Mouse (Mus musculus): ENCODE results near the gene Irf2bp1. TPM values are rescaled to one million over a fixed set of nuclear protein-coding genes. Genes with fewer than 3 reads are reported as not detected.

Gene Irf2bp1
- 1.9 TPM for polyA plus RNA-seq (2014; fragmentation: Illumina TruSeq; extraction: RNeasy Lipid Tissue Mini Kit (QIAGEN cat#74804))

DNA sequence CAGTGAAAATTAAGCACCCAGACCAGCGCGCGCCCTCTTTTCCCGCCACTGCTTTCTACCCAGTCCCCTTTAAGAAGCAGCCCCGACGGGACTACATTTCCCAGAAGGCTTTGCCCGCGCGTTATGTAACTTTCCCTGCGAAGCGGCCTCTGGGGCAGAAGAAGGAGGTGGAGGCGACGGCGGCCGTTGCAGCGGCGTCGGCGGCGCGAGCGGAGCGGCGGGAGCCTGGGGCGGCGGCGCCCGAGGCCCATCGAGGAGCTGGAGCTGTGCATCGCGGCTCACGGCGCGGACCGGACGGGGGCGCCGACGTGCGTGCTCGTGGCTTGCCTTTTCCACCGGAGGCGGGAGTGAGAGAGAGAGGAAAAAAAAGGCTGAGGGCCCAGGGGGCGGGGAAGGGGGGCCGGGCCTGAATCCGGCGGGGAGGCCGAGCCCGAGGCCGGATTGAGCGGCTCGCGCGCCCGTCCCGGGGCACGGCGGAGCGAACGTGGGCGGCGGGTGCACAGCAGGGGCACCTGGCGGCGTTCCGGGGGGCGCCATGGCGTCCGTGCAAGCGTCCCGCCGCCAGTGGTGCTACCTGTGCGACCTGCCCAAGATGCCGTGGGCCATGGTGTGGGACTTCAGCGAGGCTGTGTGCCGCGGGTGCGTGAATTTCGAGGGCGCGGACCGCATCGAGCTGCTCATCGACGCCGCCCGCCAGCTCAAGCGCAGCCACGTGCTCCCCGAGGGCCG lies at the start of gene Irf2bp1:
TSS of gene Irf2bp1 (plus strand) at position 143 of the 729 bp plus-strand sequence.

DNA sequence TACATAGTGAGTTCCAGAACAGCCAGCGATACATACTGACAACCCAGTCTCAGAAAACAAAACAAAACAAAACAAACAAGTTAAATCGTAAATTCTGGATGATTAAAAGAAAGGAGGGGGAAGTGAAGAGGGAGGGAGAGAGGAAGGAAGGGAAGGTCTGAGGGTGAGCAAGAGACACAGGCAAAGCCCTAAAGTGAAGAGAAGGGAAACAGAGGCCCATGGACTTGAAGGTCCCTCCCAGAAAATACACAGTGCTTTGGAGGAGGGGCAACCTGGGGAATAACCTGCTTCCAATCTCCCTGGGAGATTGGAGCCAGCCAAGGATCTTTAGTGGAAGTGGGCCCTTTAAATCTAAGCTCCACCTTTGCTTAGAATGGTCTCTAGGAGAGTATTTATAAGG lies 16.7 kb upstream of the Irf2bp1 start, which contains the start of gene Nanos2:
TSS of gene Nanos2 (plus strand) at position 301 of the 400 bp plus-strand sequence.

DNA sequence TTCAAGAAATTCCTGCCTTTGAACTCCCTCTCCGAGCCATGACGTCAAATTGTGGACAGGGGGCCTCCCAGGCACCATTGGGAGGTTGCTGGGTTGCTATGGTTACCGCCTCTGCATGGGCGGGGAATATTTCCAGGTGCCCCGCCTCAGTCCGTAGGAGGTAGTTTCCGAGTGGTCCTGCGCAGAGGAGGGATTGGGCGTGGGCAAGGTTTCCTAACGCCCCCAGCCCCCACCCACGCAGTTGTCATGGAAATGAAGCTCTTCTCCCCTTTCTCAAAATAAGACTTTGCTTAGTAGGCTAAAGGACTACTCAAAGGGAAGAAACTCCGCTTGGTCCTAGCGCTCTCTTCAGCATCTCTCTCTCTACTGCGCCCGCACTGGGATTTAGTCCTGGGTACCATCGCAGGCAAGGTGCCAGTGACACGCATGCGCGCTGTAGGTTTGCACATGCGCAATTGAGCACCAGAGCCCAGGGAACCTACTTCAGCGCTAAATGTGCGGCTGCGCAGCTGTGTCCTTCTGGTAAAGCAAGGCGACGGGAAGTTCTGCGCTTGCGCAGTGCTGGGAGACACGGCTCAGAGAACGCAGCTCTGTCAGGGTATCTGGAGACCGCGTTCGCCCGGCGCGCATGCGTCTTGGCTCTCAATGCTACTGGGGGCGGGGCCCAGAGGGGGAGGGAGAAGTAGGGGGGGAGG lies 13.1 kb upstream of the Irf2bp1 start, which contains the start of gene Mypop:
TSS of gene Mypop (plus strand) at position 645 of the 695 bp plus-strand sequence.

DNA sequence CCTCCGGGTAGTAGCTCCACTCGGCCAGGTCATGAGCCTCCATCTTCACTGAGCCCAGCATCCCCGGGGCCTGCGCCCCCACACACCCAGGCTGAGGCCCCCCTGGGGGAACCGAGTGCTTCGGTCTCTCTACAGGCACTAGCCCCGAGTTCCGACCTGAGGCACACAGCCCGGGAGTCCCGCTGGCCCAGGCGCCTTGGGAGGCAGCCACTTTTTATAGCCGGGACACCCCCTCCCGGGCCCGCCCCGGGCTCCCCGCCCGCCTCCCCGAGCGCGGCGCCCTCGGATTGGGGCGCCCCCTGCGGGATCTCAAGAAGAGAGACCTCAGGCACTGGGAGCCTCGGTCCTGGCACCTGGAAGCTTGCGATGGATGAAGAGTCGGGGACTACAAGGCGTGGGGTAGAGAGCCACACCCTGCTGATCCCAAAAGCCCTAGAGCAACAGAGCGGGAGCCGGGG lies 19.5 kb downstream of the Irf2bp1 start, which contains the start of gene Foxa3:
TSS of gene Foxa3 (minus strand) at position 182 of the 458 bp plus-strand sequence.

DNA sequence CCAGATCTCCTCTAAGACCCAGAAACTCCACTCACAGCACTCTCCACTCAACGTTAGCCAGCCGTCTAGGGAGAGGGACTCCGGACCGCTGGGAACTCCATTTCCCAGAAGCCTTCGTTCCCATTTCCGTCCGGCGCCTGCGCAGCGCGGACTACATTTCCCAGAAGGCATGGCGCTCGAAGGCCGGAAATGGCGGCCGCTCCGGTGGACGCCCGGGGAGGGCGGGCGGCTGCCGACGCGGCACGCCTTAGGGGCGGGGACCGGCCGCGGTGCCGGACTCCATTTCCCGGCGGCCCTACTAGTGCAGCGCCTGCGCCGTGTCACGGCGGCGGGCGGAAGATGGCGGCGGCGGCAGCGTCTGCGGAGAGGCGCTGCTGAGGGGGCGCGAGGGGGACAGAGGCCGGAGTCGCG lies 20.3 kb downstream of the Irf2bp1 start, which contains the start of gene Sympk:
TSS of gene Sympk (plus strand) at position 282 of the 411 bp plus-strand sequence.

DNA sequence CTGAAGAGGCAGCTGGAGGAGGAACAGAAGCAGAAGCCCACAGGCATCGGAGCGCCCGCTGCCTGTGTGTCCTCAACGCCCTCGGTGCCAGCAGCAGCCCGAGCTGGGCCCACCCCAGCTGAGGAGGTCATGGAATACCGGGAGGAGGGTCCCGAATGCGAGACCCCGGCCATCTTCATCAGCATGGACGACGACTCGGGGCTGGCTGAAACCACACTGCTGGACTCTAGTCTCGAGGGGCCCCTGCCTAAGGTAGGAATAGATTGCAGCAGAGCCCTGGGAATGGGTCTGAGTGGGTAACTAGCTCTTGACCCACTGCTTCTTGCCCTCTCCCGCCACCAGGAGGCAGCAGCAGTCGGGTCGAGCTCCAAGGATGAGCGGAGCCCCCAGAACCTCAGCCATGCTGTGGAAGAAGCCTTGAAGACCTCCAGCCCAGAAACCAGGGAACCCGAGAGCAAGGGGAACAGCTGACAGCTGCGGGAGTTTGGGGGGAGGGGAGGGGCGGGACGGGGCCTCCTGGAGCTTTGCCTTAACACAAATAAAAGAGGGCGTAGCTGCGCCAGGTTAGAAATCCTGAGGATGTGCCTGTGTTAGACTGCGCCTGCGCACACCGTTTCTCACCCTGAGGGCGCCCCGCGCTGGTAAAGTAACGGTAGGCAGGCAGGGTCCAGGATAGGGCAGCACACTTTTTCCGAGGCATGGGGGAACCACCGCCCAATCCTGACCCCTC lies 50.4 kb downstream of the Irf2bp1 start, which contains the start of gene Rsph6a:
TSS of gene Rsph6a (plus strand) at position 644 of the 730 bp plus-strand sequence.

Other genes with a start within 250 kb of the Irf2bp1 start
- not detected for gene Psg19, start 205.5 kb upstream of the Irf2bp1 start, polyA plus RNA-seq (2014; fragmentation: Illumina TruSeq; extraction: RNeasy Lipid Tissue Mini Kit (QIAGEN cat#74804))
- 0.43 TPM for gene Psg17, start 182.4 kb upstream of the Irf2bp1 start, polyA plus RNA-seq (2014; fragmentation: Illumina TruSeq; extraction: RNeasy Lipid Tissue Mini Kit (QIAGEN cat#74804))
- 9.1 TPM for gene Mill2, start 164.1 kb upstream of the Irf2bp1 start, polyA plus RNA-seq (2014; fragmentation: Illumina TruSeq; extraction: RNeasy Lipid Tissue Mini Kit (QIAGEN cat#74804))
- not detected for gene Pglyrp1, start 132.7 kb upstream of the Irf2bp1 start, polyA plus RNA-seq (2014; fragmentation: Illumina TruSeq; extraction: RNeasy Lipid Tissue Mini Kit (QIAGEN cat#74804))
- gene Ccdc61, start 93.6 kb upstream of the Irf2bp1 start, polyA plus RNA-seq (2014; fragmentation: Illumina TruSeq; extraction: RNeasy Lipid Tissue Mini Kit (QIAGEN cat#74804)) = 2.3 TPM
- gene Nova2, start 78.2 kb upstream of the Irf2bp1 start, polyA plus RNA-seq (2014; fragmentation: Illumina TruSeq; extraction: RNeasy Lipid Tissue Mini Kit (QIAGEN cat#74804)) = 0.34 TPM
- gene Nanos2, start 16.6 kb upstream of the Irf2bp1 start, polyA plus RNA-seq (2014; fragmentation: Illumina TruSeq; extraction: RNeasy Lipid Tissue Mini Kit (QIAGEN cat#74804)) = 0.48 TPM
- gene Mypop, start 12.8 kb upstream of the Irf2bp1 start, polyA plus RNA-seq (2014; fragmentation: Illumina TruSeq; extraction: RNeasy Lipid Tissue Mini Kit (QIAGEN cat#74804)) = 0.46 TPM
- gene Foxa3, start 19.5 kb downstream of the Irf2bp1 start, polyA plus RNA-seq (2014; fragmentation: Illumina TruSeq; extraction: RNeasy Lipid Tissue Mini Kit (QIAGEN cat#74804)) = 1.7 TPM
- gene Sympk, start 20.3 kb downstream of the Irf2bp1 start, polyA plus RNA-seq (2014; fragmentation: Illumina TruSeq; extraction: RNeasy Lipid Tissue Mini Kit (QIAGEN cat#74804)) = 5.5 TPM
- gene Rsph6a, start 50.6 kb downstream of the Irf2bp1 start, polyA plus RNA-seq (2014; fragmentation: Illumina TruSeq; extraction: RNeasy Lipid Tissue Mini Kit (QIAGEN cat#74804)) = not detected
- gene Dmwd, start 72.2 kb downstream of the Irf2bp1 start, polyA plus RNA-seq (2014; fragmentation: Illumina TruSeq; extraction: RNeasy Lipid Tissue Mini Kit (QIAGEN cat#74804)) = 0.23 TPM
- 5.7 TPM for gene Dmpk, start 79.8 kb downstream of the Irf2bp1 start, polyA plus RNA-seq (2014; fragmentation: Illumina TruSeq; extraction: RNeasy Lipid Tissue Mini Kit (QIAGEN cat#74804))
- 1.9 TPM for gene Six5, start 90.5 kb downstream of the Irf2bp1 start, polyA plus RNA-seq (2014; fragmentation: Illumina TruSeq; extraction: RNeasy Lipid Tissue Mini Kit (QIAGEN cat#74804))
- gene Gm4969, start 114.3 kb downstream of the Irf2bp1 start, polyA plus RNA-seq (2014; fragmentation: Illumina TruSeq; extraction: RNeasy Lipid Tissue Mini Kit (QIAGEN cat#74804)) = not detected
- gene Fbxo46, start 115.8 kb downstream of the Irf2bp1 start, polyA plus RNA-seq (2014; fragmentation: Illumina TruSeq; extraction: RNeasy Lipid Tissue Mini Kit (QIAGEN cat#74804)) = 1.3 TPM
- gene Qpctl, start 145.2 kb downstream of the Irf2bp1 start, polyA plus RNA-seq (2014; fragmentation: Illumina TruSeq; extraction: RNeasy Lipid Tissue Mini Kit (QIAGEN cat#74804)) = 9.1 TPM
- 1.4 TPM for gene Snrpd2, start 145.7 kb downstream of the Irf2bp1 start, polyA plus RNA-seq (2014; fragmentation: Illumina TruSeq; extraction: RNeasy Lipid Tissue Mini Kit (QIAGEN cat#74804))
- gene Gipr, start 162.1 kb downstream of the Irf2bp1 start, polyA plus RNA-seq (2014; fragmentation: Illumina TruSeq; extraction: RNeasy Lipid Tissue Mini Kit (QIAGEN cat#74804)) = not detected
- not detected for gene Eml2, start 172.4 kb downstream of the Irf2bp1 start, polyA plus RNA-seq (2014; fragmentation: Illumina TruSeq; extraction: RNeasy Lipid Tissue Mini Kit (QIAGEN cat#74804))
- 1.4 TPM for gene Gpr4, start 208.5 kb downstream of the Irf2bp1 start, polyA plus RNA-seq (2014; fragmentation: Illumina TruSeq; extraction: RNeasy Lipid Tissue Mini Kit (QIAGEN cat#74804))
- gene Opa3, start 224.3 kb downstream of the Irf2bp1 start, polyA plus RNA-seq (2014; fragmentation: Illumina TruSeq; extraction: RNeasy Lipid Tissue Mini Kit (QIAGEN cat#74804)) = 9.0 TPM

Measured in ovary, adult 10 weeks (tissue).